Mouse (Mus musculus) spleen, adult 2 months (tissue): Measurements from ENCODE around the gene Dcbld2. TPM values are rescaled to one million over a fixed set of nuclear protein-coding genes. Genes with fewer than 3 reads are reported as not detected.

ENCODE experiments used
- DNase-seq, 2 experiments: peaks; one replicate each; pipeline versions ENCODE4 v3.0.0 to v3.0.0-alpha.2; 2012 to 2021; ENCODE audit warnings: low spot score in 2 of 2, low read depth in 1 of 2
- H3K27ac ChIP-seq: fragments of 200-500 bp; 2 replicates; pipeline ENCODE4 v1.5.1; 2012; ENCODE audit warnings: low read length, inconsistent platforms; ENCODE audit not compliant: insufficient read depth
- H3K27me3 ChIP-seq: fragments of 200-500 bp; 2 replicates; pipeline ENCODE4 v1.6.1; 2012; ENCODE audit warnings: mild to moderate bottlenecking, moderate library complexity, low read length, inconsistent platforms; ENCODE audit not compliant: control insufficient read depth, insufficient read depth
- H3K36me3 ChIP-seq: fragments of 200-500 bp; 2 replicates; pipeline ENCODE4 v1.6.1; 2012; ENCODE audit warnings: mild to moderate bottlenecking, low read length, inconsistent platforms; ENCODE audit not compliant: control insufficient read depth, insufficient read depth
- H3K4me1 ChIP-seq: fragments of 200-500 bp; 2 replicates; pipeline ENCODE4 v1.6.1; 2011; ENCODE audit warnings: inconsistent platforms; ENCODE audit not compliant: control insufficient read depth, insufficient read depth, insufficient read length
- H3K4me3 ChIP-seq: fragments of 200-500 bp; 2 replicates; pipeline ENCODE4 v1.5.1; 2011; ENCODE audit warnings: mild to moderate bottlenecking, inconsistent platforms; ENCODE audit not compliant: insufficient read depth, insufficient read length; ENCODE audit errors: extremely low read depth
- CTCF ChIP-seq: fragments of 200-500 bp; IDR thresholded peaks from 2 replicates; pipeline ENCODE4 v1.5.1; 2011; ENCODE audit warnings: mild to moderate bottlenecking, inconsistent platforms; ENCODE audit not compliant: insufficient read depth, insufficient read length, insufficient replicate concordance; ENCODE audit errors: extremely low read depth
- POLR2A ChIP-seq: fragments of 200-500 bp; IDR thresholded peaks from 2 replicates; pipeline ENCODE4 v1.6.1; 2011; ENCODE audit warnings: low read depth, low read length, inconsistent platforms
- WGBS: fragments of 180-500 bp; shearing (Covaris S2); methylation state at CpG from one replicate; pipeline ENCODE4 v1.1.7; 2018; 5-methylcytosine and 5-hydroxymethylcytosine counted together
- polyA plus RNA-seq: library from polyadenylated mRNA; depleted of rRNA; stranded (reverse); fragments of >200 nt; gene quantifications from 2 replicates; pipeline ENCODE4 v1.2.3, GENCODE M21; 2012

The Dcbld2 gene
- polyA plus RNA-seq, 1 experiment, result 3.7 TPM

- H3K36me3 ChIP-seq, result no peaks in the 10 kb centered on the region
- DNase-seq, result no peak
- no peak for TF ChIP-seq CTCF
- no peak for TF ChIP-seq POLR2A
- H3K4me1 ChIP-seq, result no peaks in the 10 kb centered on the region
- WGBS, result 81% methylated on average over 6 of the region's 6 CpGs
- no peak overlapping the region for H3K4me3 ChIP-seq
- no peaks in the 10 kb centered on the region for H3K27me3 ChIP-seq
- no peak overlapping the region for H3K27ac ChIP-seq
Measured at GRCm38 (mm10) chr16:58450648-58451047, 42.4 kb downstream of the Dcbld2 start.

GRCm38 (mm10) chr16:58451647-58452046 is 43.4 kb downstream of the Dcbld2 start:
- H3K4me3 ChIP-seq, result no peak overlapping the region
- H3K4me1 ChIP-seq, result no peaks in the 10 kb centered on the region
- no peaks in the 10 kb centered on the region for H3K36me3 ChIP-seq
- no peak for TF ChIP-seq CTCF
- DNase-seq, result no peak
- H3K27ac ChIP-seq, result no peak overlapping the region
- WGBS, result 99% methylated on average over 5 of the region's 5 CpGs
- no peaks in the 10 kb centered on the region for H3K27me3 ChIP-seq

GRCm38 (mm10) chr16:58453138-58453537 is 44.9 kb downstream of the Dcbld2 start:
- no peak for DNase-seq
- no peak overlapping the region for H3K4me3 ChIP-seq
- no peaks in the 10 kb centered on the region for H3K27me3 ChIP-seq
- H3K36me3 ChIP-seq, result no peaks in the 10 kb centered on the region
- 73% methylated on average over 3 of the region's 3 CpGs for WGBS
- no peak overlapping the region for H3K27ac ChIP-seq
- TF ChIP-seq CTCF (no peak), POLR2A (no peak)
- no peaks in the 10 kb centered on the region for H3K4me1 ChIP-seq

GRCm38 (mm10) chr16:58453820-58454219 is 45.6 kb downstream of the Dcbld2 start:
- DNase-seq, result no peak
- H3K27me3 ChIP-seq, result no peaks in the 10 kb centered on the region
- H3K27ac ChIP-seq, result no peak overlapping the region
- H3K4me1 ChIP-seq, result no peaks in the 10 kb centered on the region
- no peak for TF ChIP-seq CTCF
- H3K4me3 ChIP-seq, result no peak overlapping the region
- no peaks in the 10 kb centered on the region for H3K36me3 ChIP-seq

DNA sequence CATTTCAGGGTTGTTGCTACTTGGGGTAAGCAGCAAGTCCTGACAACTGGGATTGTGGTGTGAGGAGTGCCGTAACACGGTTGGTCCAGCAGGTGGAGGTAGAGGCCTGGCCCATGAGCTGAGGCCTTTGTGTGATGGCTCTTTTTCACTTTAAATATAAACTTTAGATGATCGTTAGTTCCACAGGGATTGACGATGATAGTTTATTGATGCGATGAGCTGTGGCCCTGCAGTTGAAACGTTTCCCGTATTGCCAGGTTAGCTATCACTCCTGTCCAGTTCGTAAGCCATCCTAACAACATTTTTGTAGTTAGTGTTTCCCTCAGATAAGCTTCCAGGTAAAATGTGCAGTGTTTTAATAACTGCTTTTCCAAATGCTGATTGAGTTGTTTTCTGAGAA is 46.4 kb downstream of the Dcbld2 start:
- H3K4me3 ChIP-seq, result no peak overlapping the region
- WGBS, result 40% methylated on average over 8 of the region's 8 CpGs
- H3K4me1 ChIP-seq, result no peaks in the 10 kb centered on the region
- no peaks in the 10 kb centered on the region for H3K36me3 ChIP-seq
- DNase-seq, result peak; percentile 18 to 59
- H3K27me3 ChIP-seq, result no peaks in the 10 kb centered on the region
- H3K27ac ChIP-seq, result no peak overlapping the region
- TF ChIP-seq CTCF (peak; percentile 96), POLR2A (no peak)

GRCm38 (mm10) chr16:58455118-58455517 is 46.9 kb downstream of the Dcbld2 start:
- H3K4me1 ChIP-seq, result no peaks in the 10 kb centered on the region

GRCm38 (mm10) chr16:58456445-58456844 is 48.2 kb downstream of the Dcbld2 start:
- Histone ChIP-seq H3K4me1 (no peaks in the 10 kb centered on the region), H3K36me3 (no peaks in the 10 kb centered on the region), H3K27ac (no peak overlapping the region), H3K27me3 (no peaks in the 10 kb centered on the region), H3K4me3 (no peak overlapping the region)
- no peak for DNase-seq
- TF ChIP-seq CTCF, result no peak
- no peak for TF ChIP-seq POLR2A
- 93% methylated on average over 5 of the region's 5 CpGs for WGBS

More at GRCm38 (mm10) chr16:58455118-58455517, 46.9 kb downstream of the Dcbld2 start:
- DNase-seq, result no peak
- Histone ChIP-seq H3K27ac (no peak overlapping the region), H3K4me3 (no peak overlapping the region), H3K36me3 (no peaks in the 10 kb centered on the region), H3K27me3 (no peaks in the 10 kb centered on the region)
- TF ChIP-seq POLR2A (no peak), CTCF (no peak)
- WGBS, result 72% methylated on average over 5 of the region's 5 CpGs
